Mouse (Mus musculus): ENCODE data around the gene Mettl7b.
"Not testable (repeated sequence)": the region's sequence is repeated elsewhere in the genome, so short reads cannot be mapped to it uniquely, and the experiment has no call there.

Mettl7b gene

GRCm38 (mm10) chr10:128960590-128961584 is at the start of gene Mettl7b:
TSS of gene Mettl7b (minus strand) at chr10:128960988.
- DNase-seq (ENCODE audit: low spot score), result no peak

- DNase-seq (ENCODE audit: low spot score), result no peak
These were observed 49.6 kb upstream of the Mettl7b start, which contains the start of gene Olfr763 for GRCm38 (mm10) chr10:129010288-129010841. TSS of gene Olfr763 (plus strand) at chr10:129010791.

- no peak for DNase-seq (ENCODE audit: low spot score)
These were observed 43.5 kb upstream of the Mettl7b start for GRCm38 (mm10) chr10:129004032-129004920.

DNA sequence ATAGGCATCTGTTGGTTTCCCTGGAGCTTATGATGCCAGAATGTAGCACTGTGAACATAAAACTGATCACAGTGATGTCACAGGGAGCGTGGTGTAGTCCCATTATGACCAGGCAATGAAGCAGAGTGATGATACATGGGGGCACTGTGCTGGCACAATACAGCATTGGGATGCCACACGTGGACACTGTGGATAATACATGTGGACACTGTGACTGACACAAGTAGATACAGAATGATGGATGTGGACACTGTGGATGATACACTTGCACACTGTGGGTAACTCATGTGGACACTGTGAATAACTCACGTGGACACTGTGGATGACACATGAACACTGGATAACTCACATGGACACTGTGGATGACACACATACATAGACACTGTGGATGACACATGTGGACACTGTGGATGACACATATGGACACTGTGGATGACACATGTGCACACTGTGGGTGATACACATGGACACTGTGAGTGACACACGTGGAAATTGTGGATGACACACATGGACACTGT is 35.8 kb upstream of the Mettl7b start:
- DNase-seq (ENCODE audit: low spot score), result no peak

GRCm38 (mm10) chr10:128995796-128996195 is 35.0 kb upstream of the Mettl7b start:
- DNase-seq (ENCODE audit: low spot score), result no peak

DNA sequence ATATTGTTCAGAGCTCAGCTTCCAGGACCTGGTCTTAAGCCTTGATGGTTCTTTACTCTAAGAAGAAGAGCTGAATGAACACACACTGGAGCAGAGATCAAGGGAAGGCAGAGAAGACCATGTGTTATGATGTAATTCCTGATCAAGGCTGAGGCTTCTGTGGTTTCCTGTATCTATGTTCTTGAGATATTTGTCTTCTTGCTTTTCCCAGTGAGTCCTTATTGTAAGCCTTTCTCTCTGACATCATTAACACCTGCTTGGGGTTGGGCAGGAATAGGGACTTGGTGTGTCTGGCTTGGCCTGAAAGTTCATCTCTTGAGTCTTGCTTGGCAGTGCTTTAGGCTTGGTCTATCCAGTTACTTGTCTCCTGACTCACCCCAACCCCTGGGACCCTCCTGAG is 30.2 kb upstream of the Mettl7b start:
- DNase-seq (ENCODE audit: low spot score), result no peak

DNA sequence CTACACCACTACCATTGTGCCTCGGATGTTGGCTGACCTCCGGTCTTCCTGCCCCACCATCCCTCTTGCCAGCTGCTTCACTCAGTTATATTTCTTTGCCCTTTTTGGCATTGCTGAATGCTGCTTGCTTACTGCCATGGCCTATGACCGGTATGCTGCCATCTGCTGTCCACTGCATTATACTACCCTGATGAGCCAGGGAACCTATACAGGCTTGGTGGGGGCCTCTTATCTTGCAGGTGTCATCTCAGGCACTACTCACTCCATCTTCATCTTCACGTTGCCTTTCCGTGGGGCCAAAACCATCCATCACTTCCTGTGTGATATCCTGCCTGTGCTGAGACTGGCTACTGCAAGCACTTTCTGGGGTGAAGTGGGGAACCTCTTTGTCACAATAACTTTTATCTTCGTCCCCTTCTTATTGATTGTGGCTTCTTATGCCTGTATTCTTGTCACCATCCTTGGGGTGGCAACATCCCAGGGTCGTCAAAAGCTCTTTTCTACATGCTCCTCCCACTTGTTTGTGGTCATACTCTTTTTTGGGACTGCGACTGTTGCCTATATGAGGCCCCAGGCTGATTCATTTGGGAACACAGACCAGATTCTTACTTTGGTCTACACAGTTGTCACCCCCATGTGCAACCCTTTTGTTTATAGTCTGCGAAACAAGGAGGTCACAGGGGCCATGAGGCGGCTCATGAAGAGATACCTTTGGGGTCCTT is 29.5 kb upstream of the Mettl7b start:
- not testable (repeated sequence) for DNase-seq (ENCODE audit: low spot score)

- not testable (repeated sequence) for DNase-seq (ENCODE audit: low spot score)
These were observed 28.3 kb upstream of the Mettl7b start, which contains the start of gene Olfr9 for GRCm38 (mm10) chr10:128989131-128989530. TSS of gene Olfr9 (plus strand) at chr10:128989431.

GRCm38 (mm10) chr10:128980644-128981365 is 20.0 kb upstream of the Mettl7b start:
- no peak for DNase-seq (ENCODE audit: low spot score)

- DNase-seq (ENCODE audit: low spot score), result peak; percentile 22
These were observed 16.8 kb upstream of the Mettl7b start for GRCm38 (mm10) chr10:128977522-128978114.

- no peak for DNase-seq (ENCODE audit: low spot score)
These were observed 15.6 kb upstream of the Mettl7b start for GRCm38 (mm10) chr10:128976395-128976794.

- no peak for DNase-seq (ENCODE audit: low spot score)
These were observed 12.1 kb upstream of the Mettl7b start for GRCm38 (mm10) chr10:128972841-128973240.

DNA sequence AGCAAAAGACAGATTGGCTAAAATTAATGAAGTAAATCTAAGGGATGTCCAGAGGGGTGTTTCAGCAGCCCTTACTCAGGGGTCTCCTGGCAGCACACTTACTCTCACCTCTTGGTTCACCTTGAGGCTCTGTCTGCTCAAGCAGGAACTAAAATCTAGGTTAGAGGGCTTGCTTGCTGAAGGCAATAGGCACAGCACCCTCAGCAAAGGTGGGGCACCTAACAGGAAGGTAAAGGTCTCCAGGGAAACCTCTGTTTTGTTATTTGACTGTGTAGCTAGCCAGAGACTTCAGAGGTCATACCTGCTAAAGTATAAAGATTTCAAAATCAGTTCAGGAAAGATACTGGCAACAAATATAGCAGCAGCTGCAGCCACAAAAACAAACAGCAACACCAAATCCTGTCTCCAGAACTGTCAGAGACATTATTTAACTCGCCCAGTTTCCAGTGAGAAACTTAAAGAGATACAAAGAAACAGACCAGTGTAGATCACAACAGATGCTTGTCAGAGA is 10.0 kb upstream of the Mettl7b start:
- DNase-seq (ENCODE audit: low spot score), result no peak

DNA sequence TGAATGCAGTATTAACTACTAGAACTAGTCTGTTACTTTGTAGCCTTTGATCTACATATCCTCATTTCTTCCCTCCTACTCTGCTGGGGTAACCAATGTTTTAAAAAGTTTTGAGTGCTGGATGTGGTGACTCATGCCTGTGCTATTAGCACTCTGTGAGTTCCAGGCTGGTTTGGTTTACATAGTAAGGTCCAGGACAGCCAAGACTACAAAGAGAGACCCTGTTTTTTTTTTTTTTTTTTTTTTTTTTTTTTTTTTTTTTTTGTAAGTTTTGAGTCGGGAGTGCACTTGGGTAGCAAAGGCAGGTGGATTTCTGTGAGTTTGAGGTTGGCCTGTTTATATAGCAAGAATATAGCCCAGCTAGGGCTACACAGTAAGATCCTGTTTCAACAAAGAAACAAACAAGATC is 7.6 kb upstream of the Mettl7b start:
- DNase-seq (ENCODE audit: low spot score), result no peak

- DNase-seq (ENCODE audit: low spot score), result no peak
These were observed 5.1 kb upstream of the Mettl7b start for GRCm38 (mm10) chr10:128965871-128966270.

GRCm38 (mm10) chr10:128964961-128965360 is 4.2 kb upstream of the Mettl7b start:
- DNase-seq (ENCODE audit: low spot score), result no peak

DNA sequence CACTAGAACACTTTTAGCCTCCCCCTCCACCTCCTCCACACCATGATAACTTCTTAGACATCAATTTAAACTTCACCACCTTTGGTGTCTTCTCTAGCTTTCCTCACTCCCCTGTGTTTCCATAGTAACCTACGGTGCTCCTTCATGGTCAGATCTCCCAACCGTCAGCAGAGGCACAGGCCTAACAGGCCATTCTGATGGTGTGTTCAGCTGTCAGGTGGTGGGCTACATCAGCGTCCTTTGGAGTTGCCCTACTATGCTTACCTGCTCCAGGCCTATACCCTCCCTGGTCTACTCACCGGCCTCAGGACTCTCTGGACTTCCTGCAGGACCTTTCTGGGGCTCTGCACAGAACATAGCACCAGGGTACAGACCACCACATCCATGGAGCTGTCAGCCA is 646 bp downstream of the Mettl7b start:
- DNase-seq (ENCODE audit: low spot score), result no peak

- DNase-seq (ENCODE audit: low spot score), result no peak
These were observed 2.4 kb downstream of the Mettl7b start for GRCm38 (mm10) chr10:128958340-128958739.

DNA sequence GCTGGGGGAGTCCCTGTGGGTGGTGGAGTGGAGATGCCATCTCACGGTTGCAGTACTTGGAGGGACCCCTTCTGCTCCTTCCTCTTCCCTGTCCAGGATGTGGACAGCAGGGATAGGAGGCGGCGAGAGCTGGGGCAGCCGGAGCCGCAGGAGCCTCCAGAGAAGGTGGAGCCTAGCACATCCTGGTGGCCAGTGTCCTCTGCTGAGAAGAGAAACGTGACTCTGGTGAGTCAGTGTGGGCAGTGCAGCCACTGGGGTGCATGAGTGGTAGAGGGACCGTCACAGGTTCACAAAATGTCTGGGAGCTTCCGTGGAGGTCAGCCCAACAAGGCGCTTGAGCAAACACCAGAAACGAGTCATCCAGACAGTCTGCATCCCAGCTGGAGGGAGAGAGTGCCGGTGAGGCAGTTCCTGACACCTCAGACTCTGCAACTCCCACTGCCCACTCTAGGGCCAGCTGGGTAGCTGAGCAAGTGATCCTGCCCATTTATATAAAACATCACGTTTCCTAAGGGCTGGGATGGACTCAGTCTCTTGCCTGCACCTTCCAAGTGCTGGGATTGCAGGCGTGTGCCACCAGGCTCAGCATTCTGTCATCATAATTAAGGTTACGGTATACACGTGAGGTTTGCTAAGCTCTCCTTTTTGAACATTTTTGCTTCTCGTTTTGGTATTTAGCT is 10.4 kb downstream of the Mettl7b start:
- DNase-seq (ENCODE audit: low spot score), result no peak
